Mouse (Mus musculus): Measurements from ENCODE around the gene Iqcg.

Gene Iqcg

GRCm38 (mm10) chr16:33006888-33007287 lies 49.1 kb downstream of the Iqcg start:
- H3K9me3 ChIP-seq (ENCODE audit: low read length): no peaks in the 10 kb centered on the region
- H3K27me3 ChIP-seq (ENCODE audit: insufficient read depth, low read length): no peaks in the 10 kb centered on the region
- H3K4me3 ChIP-seq (replicated peaks; ENCODE audit: low read length): no peak overlapping the region
- peaks cover 9% of the 10 kb centered on the region for H3K4me1 ChIP-seq (replicated peaks; ENCODE audit: low read depth, low read length)
- H3K36me3 ChIP-seq (ENCODE audit: insufficient read depth, low read length): peaks cover 66% of the 10 kb centered on the region
- TF ChIP-seq CTCF (conservative IDR thresholded peaks at IDR 0.05; ENCODE audit: low read length) (no peak), NANOG (IDR thresholded peaks at IDR 0.05; ENCODE audit: borderline replicate concordance, low read length) (no peak), POU5F1 (IDR thresholded peaks at IDR 0.05; ENCODE audit: borderline replicate concordance, low read length) (no peak)

- no peaks in the 10 kb centered on the region for H3K9me3 ChIP-seq (ENCODE audit: low read length)
- H3K4me1 ChIP-seq (replicated peaks; ENCODE audit: low read depth, low read length): 0 out of 2 replicates have a peak, but pooled peaks cover 6% of the 10 kb centered on the region
- no peak for TF ChIP-seq CTCF (conservative IDR thresholded peaks at IDR 0.05; ENCODE audit: low read length)
- no peak for TF ChIP-seq NANOG (IDR thresholded peaks at IDR 0.05; ENCODE audit: borderline replicate concordance, low read length)
- TF ChIP-seq POU5F1 (IDR thresholded peaks at IDR 0.05; ENCODE audit: borderline replicate concordance, low read length): no peak
- H3K36me3 ChIP-seq (ENCODE audit: insufficient read depth, low read length): peaks cover 66% of the 10 kb centered on the region
- no peaks in the 10 kb centered on the region for H3K27me3 ChIP-seq (ENCODE audit: insufficient read depth, low read length)
- H3K4me3 ChIP-seq (replicated peaks; ENCODE audit: low read length): no peak overlapping the region
These were observed 50.8 kb downstream of the Iqcg start for GRCm38 (mm10) chr16:33005216-33005615.

GRCm38 (mm10) chr16:32992158-32992557 lies 63.9 kb downstream of the Iqcg start:
- H3K4me1 ChIP-seq (replicated peaks; ENCODE audit: low read depth, low read length): no peaks in the 10 kb centered on the region
- H3K9me3 ChIP-seq (ENCODE audit: low read length): no peaks in the 10 kb centered on the region
- H3K36me3 ChIP-seq (ENCODE audit: insufficient read depth, low read length): peaks cover 54% of the 10 kb centered on the region
- no peak overlapping the region for H3K4me3 ChIP-seq (replicated peaks; ENCODE audit: low read length)
- TF ChIP-seq NANOG (IDR thresholded peaks at IDR 0.05; ENCODE audit: borderline replicate concordance, low read length): no peak
- no peak for TF ChIP-seq CTCF (conservative IDR thresholded peaks at IDR 0.05; ENCODE audit: low read length)
- no peak for TF ChIP-seq POU5F1 (IDR thresholded peaks at IDR 0.05; ENCODE audit: borderline replicate concordance, low read length)
- H3K27me3 ChIP-seq (ENCODE audit: insufficient read depth, low read length): no peaks in the 10 kb centered on the region

GRCm38 (mm10) chr16:32984631-32985030 lies 71.4 kb downstream of the Iqcg start:
- Histone ChIP-seq H3K36me3 (ENCODE audit: insufficient read depth, low read length) (peaks cover 47% of the 10 kb centered on the region), H3K27me3 (ENCODE audit: insufficient read depth, low read length) (no peaks in the 10 kb centered on the region), H3K4me3 (replicated peaks; ENCODE audit: low read length) (no peak overlapping the region), H3K4me1 (replicated peaks; ENCODE audit: low read depth, low read length) (no peaks in the 10 kb centered on the region), H3K9me3 (ENCODE audit: low read length) (no peaks in the 10 kb centered on the region)
- no peak for TF ChIP-seq CTCF (conservative IDR thresholded peaks at IDR 0.05; ENCODE audit: low read length)
- TF ChIP-seq NANOG (IDR thresholded peaks at IDR 0.05; ENCODE audit: borderline replicate concordance, low read length): no peak
- no peak for TF ChIP-seq POU5F1 (IDR thresholded peaks at IDR 0.05; ENCODE audit: borderline replicate concordance, low read length)

DNA sequence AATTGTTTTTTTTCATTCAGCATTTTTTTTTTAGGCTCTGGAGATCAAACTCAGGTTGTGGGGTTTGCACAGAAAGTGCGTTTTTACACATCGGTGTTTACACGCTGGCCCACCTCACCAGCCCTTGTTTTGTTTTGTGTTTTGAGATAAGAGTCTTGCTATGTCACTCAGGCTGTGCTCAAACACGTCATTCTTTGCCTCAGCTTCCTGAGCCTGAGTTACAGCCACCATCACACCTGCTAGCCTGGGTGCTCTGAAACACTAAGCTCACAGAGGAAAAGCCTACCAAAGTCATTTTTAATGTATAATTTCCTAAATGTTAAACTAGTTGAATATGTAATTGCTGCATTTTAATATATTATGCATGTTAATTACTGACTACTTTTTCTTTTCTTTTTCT lies 74.6 kb downstream of the Iqcg start:
- Histone ChIP-seq H3K4me1 (replicated peaks; ENCODE audit: low read depth, low read length) (no peaks in the 10 kb centered on the region), H3K27me3 (ENCODE audit: insufficient read depth, low read length) (no peaks in the 10 kb centered on the region), H3K9me3 (ENCODE audit: low read length) (no peaks in the 10 kb centered on the region), H3K4me3 (replicated peaks; ENCODE audit: low read length) (no peak overlapping the region), H3K36me3 (ENCODE audit: insufficient read depth, low read length) (peaks cover 53% of the 10 kb centered on the region)
- TF ChIP-seq NANOG (IDR thresholded peaks at IDR 0.05; ENCODE audit: borderline replicate concordance, low read length) (no peak), CTCF (conservative IDR thresholded peaks at IDR 0.05; ENCODE audit: low read length) (no peak), POU5F1 (IDR thresholded peaks at IDR 0.05; ENCODE audit: borderline replicate concordance, low read length) (no peak)

DNA sequence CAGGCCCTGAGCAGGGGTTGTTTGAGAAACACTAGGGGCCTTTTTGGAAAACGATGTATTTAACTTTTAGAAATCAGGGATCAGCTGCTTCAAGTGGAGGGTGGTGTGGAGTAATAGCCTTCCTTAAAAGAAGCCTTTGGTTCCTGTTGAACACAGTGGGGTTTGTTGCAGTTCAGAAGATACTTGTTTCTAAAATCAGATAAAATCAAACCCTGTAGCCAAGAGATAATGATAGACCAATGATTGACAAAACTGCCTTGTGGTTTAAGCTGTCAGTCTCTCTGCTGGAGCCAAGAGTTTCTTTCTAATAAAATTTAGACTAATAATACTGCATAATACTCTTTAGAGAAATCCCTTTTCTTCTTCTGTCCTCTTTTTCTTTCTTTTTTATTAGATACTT lies 75.8 kb downstream of the Iqcg start:
- TF ChIP-seq POU5F1 (IDR thresholded peaks at IDR 0.05; ENCODE audit: borderline replicate concordance, low read length) (no peak), CTCF (conservative IDR thresholded peaks at IDR 0.05; ENCODE audit: low read length) (no peak), NANOG (IDR thresholded peaks at IDR 0.05; ENCODE audit: borderline replicate concordance, low read length) (no peak)
- Histone ChIP-seq H3K4me3 (replicated peaks; ENCODE audit: low read length) (no peak overlapping the region), H3K36me3 (ENCODE audit: insufficient read depth, low read length) (peaks cover 50% of the 10 kb centered on the region), H3K4me1 (replicated peaks; ENCODE audit: low read depth, low read length) (no peaks in the 10 kb centered on the region), H3K27me3 (ENCODE audit: insufficient read depth, low read length) (no peaks in the 10 kb centered on the region), H3K9me3 (ENCODE audit: low read length) (no peaks in the 10 kb centered on the region)

DNA sequence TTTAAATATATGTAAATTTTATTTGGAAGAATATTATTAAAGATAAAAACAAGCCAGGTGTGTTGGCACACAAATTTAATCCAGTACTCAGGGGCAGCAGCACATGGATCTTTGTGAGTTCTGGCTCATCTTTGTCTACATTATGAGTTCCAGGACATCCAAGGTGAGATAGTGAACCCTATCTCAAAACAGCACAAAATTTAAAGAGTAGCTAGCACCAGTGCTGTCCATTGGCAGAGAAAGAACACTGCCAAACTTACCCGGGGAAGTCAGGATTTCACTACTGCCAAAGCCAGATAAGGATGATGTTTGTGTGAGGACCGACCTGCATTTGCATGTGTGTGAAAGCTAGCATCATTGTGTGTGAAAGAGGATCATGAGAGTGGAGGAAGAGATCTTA lies 83.0 kb downstream of the Iqcg start:
- no peaks in the 10 kb centered on the region for H3K9me3 ChIP-seq (ENCODE audit: low read length)
- H3K4me1 ChIP-seq (replicated peaks; ENCODE audit: low read depth, low read length): no peaks in the 10 kb centered on the region; the same call in 1 of the 2 replicates
- H3K36me3 ChIP-seq (ENCODE audit: insufficient read depth, low read length): peaks cover 26% of the 10 kb centered on the region
- H3K27me3 ChIP-seq (ENCODE audit: insufficient read depth, low read length): no peaks in the 10 kb centered on the region
- no peak overlapping the region for H3K4me3 ChIP-seq (replicated peaks; ENCODE audit: low read length)
- no peak for TF ChIP-seq CTCF (conservative IDR thresholded peaks at IDR 0.05; ENCODE audit: low read length)
- TF ChIP-seq NANOG (IDR thresholded peaks at IDR 0.05; ENCODE audit: borderline replicate concordance, low read length): no peak
- TF ChIP-seq POU5F1 (IDR thresholded peaks at IDR 0.05; ENCODE audit: borderline replicate concordance, low read length): no peak

DNA sequence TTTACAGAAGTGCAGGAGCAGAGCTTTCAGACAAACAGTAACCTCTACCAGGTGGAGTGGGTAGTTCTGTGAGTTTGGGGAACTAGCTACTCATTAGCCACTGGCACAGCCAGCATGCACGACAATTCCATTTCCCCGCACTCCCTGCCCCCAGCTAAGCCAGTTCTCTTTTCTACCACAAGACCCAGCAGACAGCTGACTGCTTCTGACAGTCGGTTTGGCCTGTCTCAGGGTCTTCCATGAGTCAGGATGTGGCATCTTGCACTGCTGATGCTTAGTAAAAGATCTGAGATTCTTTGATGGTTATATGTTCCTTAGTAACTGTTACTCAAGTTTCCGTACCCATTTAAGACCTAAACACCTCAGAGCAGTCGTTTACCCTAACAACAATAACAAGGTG lies 83.5 kb downstream of the Iqcg start:
- Histone ChIP-seq H3K4me3 (replicated peaks; ENCODE audit: low read length) (no peak overlapping the region), H3K9me3 (ENCODE audit: low read length) (no peaks in the 10 kb centered on the region), H3K4me1 (replicated peaks; ENCODE audit: low read depth, low read length) (no peaks in the 10 kb centered on the region; the same call in 1 of the 2 replicates), H3K27me3 (ENCODE audit: insufficient read depth, low read length) (no peaks in the 10 kb centered on the region), H3K36me3 (ENCODE audit: insufficient read depth, low read length) (peaks cover 23% of the 10 kb centered on the region)
- no peak for TF ChIP-seq CTCF (conservative IDR thresholded peaks at IDR 0.05; ENCODE audit: low read length)
- TF ChIP-seq NANOG (IDR thresholded peaks at IDR 0.05; ENCODE audit: borderline replicate concordance, low read length): no peak
- no peak for TF ChIP-seq POU5F1 (IDR thresholded peaks at IDR 0.05; ENCODE audit: borderline replicate concordance, low read length)
